Mouse (Mus musculus) kidney, postnatal 0 days (tissue): ENCODE measurements around the gene Hkdc1. TPM values are rescaled to one million over a fixed set of nuclear protein-coding genes. Genes with fewer than 3 reads are reported as not detected.

ENCODE experiments used
- ATAC-seq: fragments of 200-750 bp; cut with Nextera tagmentation; replicated peaks from 2 replicates; pipeline ENCODE4 v1.8.0; 2017; ENCODE audit warnings: low read depth, moderate number of reproducible peaks, moderate TSS enrichment, moderate library complexity; ENCODE audit not compliant: low FRiP score
- DNase-seq: peaks from one replicate; pipeline ENCODE4 v3.0.0-alpha.2; 2016; ENCODE audit warnings: low spot score
- H3K27ac ChIP-seq: fragments of 300-500 bp; sonication (generic); 2 replicates; pipeline ENCODE4 v1.5.1; 2014; ENCODE audit warnings: mild to moderate bottlenecking
- H3K27me3 ChIP-seq: fragments of 300-500 bp; sonication (generic); 2 replicates; pipeline ENCODE4 v1.6.1; 2014; ENCODE audit warnings: low read length, mixed read lengths; ENCODE audit not compliant: insufficient read depth
- H3K36me3 ChIP-seq: fragments of 300-500 bp; sonication (generic); 2 replicates; pipeline ENCODE4 v1.6.1; 2014; ENCODE audit warnings: low read length, mixed read lengths; ENCODE audit not compliant: insufficient read depth
- H3K4me1 ChIP-seq: fragments of 300-500 bp; sonication (generic); replicated peaks from 2 replicates; pipeline ENCODE4 v1.6.1; 2014; ENCODE audit warnings: antibody characterized with exemption, low read length, mixed read lengths; ENCODE audit not compliant: insufficient read depth
- H3K4me2 ChIP-seq: fragments of 300-500 bp; sonication (generic); 2 replicates; pipeline ENCODE4 v1.6.1; 2014; ENCODE audit warnings: mild to moderate bottlenecking, low read length, moderate library complexity, mixed read lengths
- H3K4me3 ChIP-seq: fragments of 300-500 bp; sonication (generic); replicated peaks from 2 replicates; pipeline ENCODE4 v1.5.1; 2014; ENCODE audit warnings: low read depth, low read length
- H3K9ac ChIP-seq: fragments of 300-500 bp; sonication (generic); 2 replicates; pipeline ENCODE4 v1.6.1; 2014; ENCODE audit warnings: low read depth, low read length
- H3K9me3 ChIP-seq: fragments of 300-500 bp; sonication (generic); replicated peaks from 2 replicates; pipeline ENCODE4 v1.6.1; 2016; ENCODE audit warnings: low read length, inconsistent platforms, mixed read lengths
- CTCF ChIP-seq: IDR thresholded peaks from 2 replicates; pipeline ENCODE4 v1.5.1; 2016; ENCODE audit warnings: antibody characterized with exemption, low read depth, mild to moderate bottlenecking, moderate library complexity
- WGBS: fragments of 180-500 bp; shearing (Covaris S2); extraction: QIAGEN DNeasy Blood & Tissue Kit; methylation state at CpG from one replicate; pipeline ENCODE4 v1.1.7; 2014; 5-methylcytosine and 5-hydroxymethylcytosine counted together
- polyA plus RNA-seq: library from polyadenylated mRNA; unstranded; fragments of >200 nt; fragmentation: Nextera tagmentation; extraction: Ambion mirVana; gene quantifications from 2 replicates; pipeline ENCODE4 v1.2.1, GENCODE M21; 2015

Hkdc1 gene
- polyA plus RNA-seq, 1 experiment from 2014 or later, result 2.6 TPM

GRCm38 (mm10) chr10:62418831-62419356 is 3.4 kb downstream of the Hkdc1 start:
- WGBS, result 66% methylated on average over 7 of the region's 7 CpGs

DNA sequence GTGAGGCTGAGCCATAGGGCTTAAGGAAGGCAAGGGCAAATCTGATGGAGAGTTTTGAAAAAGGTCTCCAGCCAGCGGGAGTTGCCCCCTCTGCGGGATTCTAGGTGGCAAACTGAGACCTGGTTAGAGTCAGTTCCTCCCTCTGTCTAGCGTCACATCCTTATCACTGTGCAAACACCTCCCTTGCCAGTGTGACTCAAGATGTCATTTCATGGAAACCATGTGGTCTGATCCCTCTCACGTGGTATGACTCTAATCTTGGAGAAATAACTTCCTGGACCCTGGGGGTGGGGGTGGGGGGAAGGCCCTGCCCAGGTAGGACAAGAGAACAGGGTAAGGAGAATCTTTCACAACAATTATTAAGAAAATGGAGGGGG is 8.7 kb downstream of the Hkdc1 start:
- Histone ChIP-seq H3K4me1 (no peaks in the 10 kb centered on the region; the same call in 1 of the 2 replicates), H3K36me3 (no peaks in the 10 kb centered on the region), H3K9me3 (no peaks in the 10 kb centered on the region), H3K27me3 (no peaks in the 10 kb centered on the region), H3K4me2 (no peak overlapping the region), H3K9ac (no peak overlapping the region), H3K27ac (peak overlapping the region; percentile 60), H3K4me3 (no peak overlapping the region)
- DNase-seq (no peak), ATAC-seq (no peak)
- no peak for TF ChIP-seq CTCF
- WGBS, result 35% methylated on average over 4 of the region's 4 CpGs

More at GRCm38 (mm10) chr10:62418831-62419356, 3.4 kb downstream of the Hkdc1 start:
- Histone ChIP-seq H3K27me3 (no peaks in the 10 kb centered on the region), H3K4me2 (no peak overlapping the region), H3K9ac (no peak overlapping the region), H3K9me3 (no peaks in the 10 kb centered on the region), H3K4me3 (no peak overlapping the region), H3K36me3 (no peaks in the 10 kb centered on the region), H3K27ac (no peak overlapping the region), H3K4me1 (no peaks in the 10 kb centered on the region)
- no peak for TF ChIP-seq CTCF
- no peak for ATAC-seq
- no peak for DNase-seq

GRCm38 (mm10) chr10:62412906-62413605 is 9.2 kb downstream of the Hkdc1 start:
- no peaks in the 10 kb centered on the region for H3K36me3 ChIP-seq
- ATAC-seq (peak; percentile 61), DNase-seq (peak; percentile 43)
- TF ChIP-seq CTCF, result no peak
- H3K9ac ChIP-seq, result 0 out of 2 replicates have a peak overlapping the region, but pooled peaks have one; percentile 13
- peak overlapping the region; percentile 60 for H3K27ac ChIP-seq
- no peaks in the 10 kb centered on the region for H3K27me3 ChIP-seq
- H3K4me1 ChIP-seq, result no peaks in the 10 kb centered on the region; the same call in 1 of the 2 replicates
- 9% methylated on average over 8 of the region's 8 CpGs for WGBS
- no peak overlapping the region for H3K4me3 ChIP-seq
- no peak overlapping the region for H3K4me2 ChIP-seq
- H3K9me3 ChIP-seq, result no peaks in the 10 kb centered on the region

DNA sequence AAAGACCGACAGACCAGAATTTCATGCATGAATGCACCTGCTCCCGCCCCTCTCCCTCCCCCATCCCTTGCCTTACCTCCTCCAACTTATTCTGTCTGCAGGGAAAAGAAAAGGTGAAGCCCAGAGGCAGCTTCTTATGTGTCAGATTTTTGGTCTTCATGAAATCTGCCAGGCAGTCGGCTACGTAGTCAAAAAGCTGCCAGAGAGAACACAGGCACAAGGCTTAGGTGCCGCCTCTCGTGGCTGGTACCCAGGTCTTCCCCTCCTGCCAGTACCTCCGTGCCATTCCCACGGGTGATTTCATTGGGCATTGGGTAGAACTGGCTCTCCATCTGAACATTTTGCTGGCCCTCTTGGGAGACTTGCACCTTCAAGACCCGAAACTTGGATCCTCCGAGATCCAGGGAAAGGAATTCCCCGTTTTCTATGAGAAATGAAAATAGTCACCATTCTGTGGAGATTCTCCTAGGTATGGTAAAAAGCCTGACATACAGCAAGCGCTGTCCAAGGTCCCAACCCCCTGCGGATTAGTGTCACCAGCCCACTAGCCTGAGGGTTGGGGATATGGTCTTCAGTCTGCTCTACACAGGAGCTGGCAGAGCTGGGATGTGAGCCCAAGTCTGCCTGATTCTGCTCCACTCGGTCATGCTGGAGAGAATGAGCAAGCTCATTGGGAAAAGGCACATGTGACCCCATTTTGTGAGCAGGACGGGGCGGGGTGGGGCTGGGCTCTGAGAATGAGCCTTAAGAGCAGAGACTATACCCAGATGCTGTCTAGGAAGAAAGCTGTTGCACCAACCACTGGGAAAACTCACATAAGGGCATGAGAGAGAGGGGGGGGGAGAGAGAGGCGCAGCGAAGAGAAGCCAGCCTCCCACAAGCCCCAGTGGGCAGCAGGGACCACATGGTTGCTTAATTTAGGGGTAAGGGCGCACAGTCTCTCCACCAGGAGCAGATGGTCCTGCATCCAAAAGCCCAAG is 10.6 kb downstream of the Hkdc1 start:
- Histone ChIP-seq H3K36me3 (no peaks in the 10 kb centered on the region), H3K4me3 (no peak overlapping the region), H3K4me1 (no peaks in the 10 kb centered on the region; the same call in 1 of the 2 replicates), H3K27me3 (no peaks in the 10 kb centered on the region), H3K9me3 (no peaks in the 10 kb centered on the region), H3K4me2 (no peak overlapping the region), H3K27ac (no peak overlapping the region), H3K9ac (no peak overlapping the region)
- TF ChIP-seq CTCF, result no peak
- WGBS, result 69% methylated on average over 19 of the region's 19 CpGs
- ATAC-seq (no peak), DNase-seq (no peak)

DNA sequence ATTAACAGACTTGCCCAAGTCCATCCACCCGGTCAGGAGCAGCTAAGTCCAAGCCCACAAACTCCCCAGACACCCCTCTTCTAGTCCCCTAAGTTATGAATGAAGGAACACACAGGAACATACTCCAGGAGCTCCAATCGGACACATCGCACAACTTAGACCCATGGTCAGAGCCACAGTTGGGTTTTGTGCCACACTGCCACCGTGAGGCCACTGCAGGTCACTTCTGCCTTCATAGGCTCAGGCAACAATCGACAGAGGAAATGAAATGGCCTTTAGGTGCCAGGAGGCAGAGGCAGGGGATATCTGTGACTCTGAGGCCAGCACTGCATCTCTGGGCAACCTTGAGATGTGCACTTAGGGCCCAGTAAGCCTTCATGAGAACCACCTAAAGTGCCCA is 11.3 kb downstream of the Hkdc1 start:
- WGBS, result 6% methylated on average over 5 of the region's 5 CpGs
- DNase-seq (peak; percentile 78), ATAC-seq (0 out of 2 replicates have a peak, but pooled peaks have one; percentile 30)
- Histone ChIP-seq H3K4me1 (no peaks in the 10 kb centered on the region; the same call in 1 of the 2 replicates), H3K4me2 (no peak overlapping the region), H3K36me3 (no peaks in the 10 kb centered on the region), H3K4me3 (no peak overlapping the region), H3K9ac (no peak overlapping the region), H3K27me3 (no peaks in the 10 kb centered on the region), H3K27ac (no peak overlapping the region), H3K9me3 (no peaks in the 10 kb centered on the region)
- peak; percentile 92 for TF ChIP-seq CTCF

- Histone ChIP-seq H3K4me3 (no peak overlapping the region), H3K27me3 (no peaks in the 10 kb centered on the region), H3K4me1 (no peaks in the 10 kb centered on the region), H3K4me2 (peak overlapping the region; percentile 28; the same call in 1 of the 2 replicates), H3K36me3 (no peaks in the 10 kb centered on the region), H3K27ac (no peak overlapping the region), H3K9ac (no peak overlapping the region), H3K9me3 (no peaks in the 10 kb centered on the region)
- TF ChIP-seq CTCF, result no peak
- WGBS, result 32% methylated on average over 14 of the region's 14 CpGs
- DNase-seq (peak; percentile 76), ATAC-seq (no peak)
Measured at GRCm38 (mm10) chr10:62404901-62405300, 17.4 kb downstream of the Hkdc1 start.
